Mouse (Mus musculus) urinary bladder, postnatal 36 days (tissue): ENCODE measurements around the gene Zfp655.
"Not testable (repeated sequence)": the region's sequence is repeated elsewhere in the genome, so short reads cannot be mapped to it uniquely, and the experiment has no call there.

ENCODE experiments used
- DNase-seq, 2 experiments: peaks; one replicate each; pipeline ENCODE4 v3.0.0; 2022; ENCODE audit warnings: low spot score in 2 of 2, mixed read lengths in 1 of 2

The Zfp655 gene

DNA sequence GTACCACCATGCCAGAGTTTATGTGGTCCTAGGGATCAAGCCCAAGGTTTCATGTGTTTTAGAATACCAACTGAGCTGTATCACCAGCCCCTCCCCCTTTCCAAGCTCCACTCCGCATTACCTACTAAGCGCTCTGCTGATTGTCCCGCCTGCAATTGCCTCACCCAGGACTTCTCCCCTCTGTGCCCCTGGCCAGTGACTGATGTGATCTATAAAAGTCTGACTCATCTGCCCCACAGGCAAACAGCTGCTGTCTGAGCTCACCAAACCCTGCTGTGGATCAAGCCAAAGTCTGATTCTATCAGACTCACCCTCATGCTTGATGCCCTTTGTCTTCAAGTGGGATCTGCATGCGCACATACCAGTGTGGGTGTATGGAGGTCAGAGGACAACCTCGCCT, 8.7 kb upstream of the Zfp655 start:
- DNase-seq = peak; percentile 32 to 36

DNA sequence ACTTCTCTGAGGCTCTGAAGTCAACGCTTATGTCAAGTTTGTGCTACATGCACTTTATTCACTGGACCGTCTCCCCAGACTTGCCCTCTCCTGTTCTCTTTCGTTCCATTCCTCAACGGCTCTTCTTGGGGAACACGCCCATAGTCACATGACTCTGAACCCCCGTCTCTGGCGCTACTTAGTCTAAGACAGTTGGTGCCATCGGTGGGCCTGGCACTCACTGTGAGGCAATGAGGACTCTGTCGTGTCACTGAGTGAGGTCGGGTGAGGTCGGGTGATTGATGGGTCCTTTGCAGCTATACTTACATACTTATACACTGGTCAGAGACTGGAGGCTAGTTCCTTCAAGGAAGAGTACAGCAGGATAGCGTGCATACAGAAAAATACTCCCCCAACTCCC, 8.1 kb upstream of the Zfp655 start:
- DNase-seq = no peak

DNA sequence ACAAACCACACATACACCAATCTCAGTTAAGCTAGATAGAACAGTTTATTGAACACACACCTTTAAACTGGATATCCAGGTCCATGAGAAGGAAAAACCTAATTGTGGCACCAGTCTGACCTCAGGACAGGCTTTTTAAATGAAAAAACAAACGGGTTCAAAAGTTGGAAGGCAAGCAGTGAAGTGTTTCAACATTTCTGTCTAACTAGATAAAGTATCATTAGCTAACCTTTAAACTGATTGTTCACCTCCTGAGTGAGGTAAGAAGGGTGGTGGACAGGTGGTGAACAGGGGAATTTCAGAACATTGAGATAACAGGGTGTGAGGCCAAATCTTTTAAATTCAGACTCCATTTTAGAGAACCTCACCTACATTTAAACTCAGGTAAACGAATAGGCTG, 5.1 kb upstream of the Zfp655 start:
- DNase-seq = no peak

DNA sequence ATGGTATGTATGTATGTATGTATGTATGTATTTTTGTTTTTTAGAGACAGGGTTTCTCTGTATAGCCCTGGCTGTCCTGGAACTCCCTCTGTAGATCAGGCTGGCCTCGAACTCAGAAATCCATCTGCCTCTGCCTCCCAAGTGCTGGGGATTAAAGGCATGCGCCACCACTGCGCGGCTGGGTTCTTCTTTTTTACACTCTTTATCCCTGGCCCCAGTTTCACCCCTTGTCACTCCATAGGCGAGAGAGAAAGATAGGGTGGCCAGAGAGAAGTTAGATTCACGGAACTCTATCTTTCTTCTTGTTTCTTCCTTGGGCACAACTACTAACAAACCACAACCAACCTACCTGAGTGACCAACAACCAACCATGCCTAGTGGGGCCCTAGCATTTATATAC, 2.2 kb upstream of the Zfp655 start:
- not testable (repeated sequence) for DNase-seq

DNA sequence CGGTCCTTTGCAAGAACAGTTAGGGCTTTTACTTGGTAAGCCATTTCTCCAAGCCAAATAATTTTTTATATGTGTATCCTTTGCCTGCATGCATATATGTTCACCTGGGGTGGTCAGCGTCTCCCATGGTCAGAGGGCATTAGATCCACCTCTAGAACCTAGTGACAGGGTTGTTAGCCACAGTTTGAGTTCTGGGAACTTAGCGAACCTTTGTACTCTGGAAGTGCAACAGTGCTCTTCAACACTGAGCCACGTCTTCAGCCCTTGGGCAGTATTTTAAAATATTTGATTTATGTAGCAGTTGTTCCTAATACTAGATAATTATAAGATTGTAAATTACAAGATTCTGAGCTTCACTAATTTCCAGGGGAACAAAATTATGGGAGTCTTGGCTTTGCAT, 874 bp upstream of the Zfp655 start:
- DNase-seq = no peak

DNA sequence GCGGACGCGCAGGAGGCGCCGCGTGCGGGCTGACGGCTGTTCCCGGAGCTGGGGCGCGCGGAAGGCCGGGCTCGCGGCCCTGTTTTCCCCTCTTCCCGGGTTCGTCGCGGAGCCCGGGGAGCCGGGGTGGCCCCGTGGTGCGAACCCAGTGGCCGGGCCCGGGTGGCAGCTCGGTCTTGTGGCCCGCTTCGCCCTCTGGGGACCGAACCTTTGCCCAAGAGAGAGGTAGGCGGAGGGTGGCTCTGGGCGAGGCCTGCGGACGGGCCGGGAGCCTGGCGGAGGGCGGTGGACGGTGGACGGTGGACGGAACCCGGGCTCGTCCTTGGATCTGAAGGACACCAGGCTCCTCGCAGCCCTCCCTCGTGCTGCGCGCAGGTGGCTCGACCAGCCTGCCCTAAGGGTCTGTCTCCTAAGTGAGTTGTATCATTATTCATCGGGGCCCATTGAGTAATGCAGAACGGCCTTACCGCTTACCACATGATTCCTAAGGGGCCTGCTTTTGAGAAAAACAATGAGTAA, 437 bp downstream of the Zfp655 start:
- DNase-seq = no peak

DNA sequence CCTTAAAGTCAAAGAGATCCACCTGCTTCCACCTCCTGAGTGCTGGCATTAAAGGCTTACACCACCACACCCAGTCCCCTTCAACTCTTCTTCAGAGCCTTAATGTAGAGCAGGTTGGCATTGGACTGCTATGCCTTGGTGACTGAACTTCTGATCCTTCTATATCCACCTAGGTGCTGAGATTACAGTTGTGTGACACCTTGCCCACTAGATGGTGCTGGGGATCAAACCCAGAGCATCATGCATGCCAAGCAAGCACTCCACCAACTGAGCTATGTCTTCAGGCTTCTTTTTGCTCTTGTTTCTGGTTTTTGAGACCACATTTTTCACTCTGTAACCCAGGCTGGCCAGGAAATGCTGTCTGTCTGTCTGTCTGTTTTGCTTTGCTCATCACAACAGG, 3.1 kb downstream of the Zfp655 start:
- DNase-seq = no peak

DNA sequence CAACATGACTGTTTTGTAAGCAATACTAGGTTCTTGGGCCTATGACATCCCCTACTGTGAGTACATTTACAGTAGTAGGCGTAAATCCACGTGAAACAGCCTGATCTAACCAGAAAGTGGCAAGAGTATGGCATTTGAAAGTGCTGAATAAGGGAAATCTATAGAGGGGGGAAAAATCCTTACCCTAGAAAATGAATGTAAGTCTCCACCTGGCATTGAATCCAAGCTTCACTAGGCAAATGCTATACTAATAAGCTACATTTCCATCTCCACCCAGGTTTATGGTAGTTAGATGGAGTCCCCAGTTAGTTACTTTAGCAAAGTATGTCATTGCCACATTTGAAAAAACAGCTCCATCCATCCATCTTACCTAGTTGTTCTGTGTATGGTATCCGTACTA, 18.0 kb downstream of the Zfp655 start:
- DNase-seq = no peak

DNA sequence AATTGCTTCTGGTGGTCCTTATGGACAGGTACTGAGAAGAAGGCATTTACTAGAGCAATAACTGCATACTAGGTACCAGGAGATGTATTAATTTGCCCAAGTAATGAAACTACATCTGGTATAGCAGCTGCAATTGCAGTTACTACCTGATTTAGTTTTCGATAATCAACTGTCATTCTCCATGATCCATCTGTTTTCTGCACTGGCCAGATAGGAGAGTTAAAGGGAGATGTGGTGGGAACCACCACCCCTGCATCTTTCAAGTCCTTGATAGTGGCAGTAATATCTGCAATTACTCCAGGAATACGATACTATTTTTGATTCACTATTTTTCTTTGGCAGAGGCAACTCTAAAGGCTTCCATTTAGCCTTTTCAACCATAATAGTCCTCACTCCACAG, 42.1 kb downstream of the Zfp655 start:
- not testable (repeated sequence) for DNase-seq

DNA sequence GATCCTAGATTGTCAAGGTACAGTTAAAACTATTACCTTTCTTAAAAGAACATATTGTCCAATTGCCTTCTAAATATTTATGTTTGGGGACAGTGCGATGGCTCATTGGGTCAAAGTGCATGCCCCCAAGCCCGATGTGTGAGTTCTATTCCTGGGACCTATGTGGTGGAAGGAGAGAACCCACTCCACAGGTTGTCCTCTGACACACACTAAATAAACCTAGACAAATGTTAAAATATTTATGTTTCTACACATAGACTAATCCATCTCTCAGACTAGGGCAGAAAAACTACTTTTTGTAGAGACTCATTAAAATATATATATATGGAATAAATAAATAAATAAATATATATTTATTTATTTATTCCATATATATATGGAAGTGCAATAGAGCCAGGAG, 48.4 kb downstream of the Zfp655 start:
- no peak for DNase-seq

DNA sequence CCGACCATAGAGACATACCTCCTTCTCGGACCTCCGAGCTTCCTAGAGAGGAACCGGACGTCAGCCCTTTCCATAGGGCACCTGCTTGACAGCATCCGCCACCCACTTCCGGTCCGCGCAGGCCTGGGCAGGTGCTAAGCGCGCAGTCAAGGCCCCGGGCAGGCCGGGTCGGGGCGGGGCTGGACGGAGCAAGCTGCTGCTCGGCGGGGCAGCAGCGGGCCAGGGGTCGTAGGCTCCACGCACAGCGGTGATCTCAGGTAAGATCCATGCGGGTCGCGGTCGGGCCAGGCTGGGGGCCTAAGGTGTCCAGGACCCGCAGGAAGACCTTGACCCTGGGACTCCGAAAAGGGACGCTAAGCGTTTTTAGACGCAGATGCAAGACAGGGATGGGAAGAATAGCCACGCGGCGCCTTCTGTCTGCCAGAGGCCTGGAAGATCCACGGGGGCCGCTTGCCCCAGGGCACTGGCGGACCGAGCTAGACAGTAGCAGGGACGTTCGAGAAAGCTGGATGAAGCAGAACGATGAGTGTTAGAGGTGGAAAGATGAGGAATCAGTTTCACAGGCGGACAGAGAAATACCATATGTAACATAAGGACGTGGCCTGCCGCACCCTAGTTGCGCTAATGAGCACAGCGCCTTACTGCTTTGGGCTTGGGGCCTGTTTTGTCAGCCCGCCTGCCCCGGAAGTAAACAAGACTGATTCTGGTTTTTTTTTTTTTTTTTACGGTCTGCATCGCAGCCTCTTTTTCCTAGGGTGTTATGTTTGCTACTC, 49.0 kb downstream of the Zfp655 start, which contains the start of gene Zscan25:
TSS of gene Zscan25 (plus strand) at position 130 of the 773 bp plus-strand sequence.
- peak; percentile 83 to 92 for DNase-seq

DNA sequence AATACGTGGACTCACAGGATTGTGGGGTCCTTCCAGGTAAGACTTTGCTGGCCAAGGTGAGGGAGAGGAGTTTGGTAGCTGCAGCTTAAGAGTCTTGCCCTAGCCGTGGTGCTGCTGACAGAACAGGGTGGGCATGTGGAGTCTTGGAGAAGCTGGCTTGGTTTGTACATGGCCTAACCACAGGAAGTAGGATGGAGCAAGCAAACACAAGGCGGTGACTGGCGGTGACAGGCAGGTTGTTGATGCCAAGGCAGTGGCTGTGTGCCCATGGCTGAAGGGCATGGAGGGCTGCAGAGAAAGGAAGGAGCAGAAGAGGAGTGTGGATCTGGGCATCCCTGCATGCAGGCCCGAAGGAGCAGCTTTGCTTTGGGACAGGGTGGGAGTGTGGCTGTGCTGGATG, 56.9 kb downstream of the Zfp655 start:
- DNase-seq = no peak

DNA sequence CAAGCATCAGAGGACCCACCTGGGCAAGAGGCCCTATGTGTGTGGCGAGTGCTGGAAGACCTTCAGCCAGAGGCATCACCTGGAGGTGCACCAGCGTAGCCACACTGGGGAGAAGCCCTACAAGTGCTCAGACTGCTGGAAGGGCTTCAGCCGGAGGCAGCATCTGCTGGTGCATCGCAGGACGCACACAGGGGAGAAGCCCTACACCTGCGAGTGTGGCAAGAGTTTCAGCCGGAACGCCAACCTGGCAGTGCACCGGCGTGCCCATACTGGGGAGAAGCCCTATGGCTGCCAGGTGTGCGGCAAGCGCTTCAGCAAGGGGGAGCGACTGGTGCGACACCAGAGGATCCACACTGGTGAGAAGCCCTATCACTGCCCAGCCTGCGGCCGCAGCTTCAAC, 59.2 kb downstream of the Zfp655 start:
- no peak for DNase-seq

DNA sequence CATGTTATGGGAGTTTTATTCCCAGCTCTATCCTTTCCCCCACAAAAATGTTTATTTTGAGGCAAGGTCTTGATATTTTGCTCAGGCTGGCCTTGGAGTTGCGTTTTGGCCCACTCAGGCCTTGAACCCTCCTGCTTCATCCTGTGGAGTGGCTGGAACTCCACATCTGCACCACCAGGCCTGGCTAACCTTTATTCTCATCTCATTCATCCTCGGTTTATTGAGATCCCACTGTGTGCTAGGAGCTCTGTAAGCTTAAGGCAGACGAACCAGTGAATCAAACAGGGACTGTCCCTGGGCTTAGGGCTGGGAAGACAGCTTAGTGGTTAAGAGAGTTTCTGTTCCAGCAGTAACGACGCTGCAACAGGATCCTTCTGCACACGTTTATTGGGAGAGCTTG, 60.9 kb downstream of the Zfp655 start:
- DNase-seq = no peak
